Comparison of ENCODE assay signal across 9 mouse cellular contexts in the genomic region with DNA sequence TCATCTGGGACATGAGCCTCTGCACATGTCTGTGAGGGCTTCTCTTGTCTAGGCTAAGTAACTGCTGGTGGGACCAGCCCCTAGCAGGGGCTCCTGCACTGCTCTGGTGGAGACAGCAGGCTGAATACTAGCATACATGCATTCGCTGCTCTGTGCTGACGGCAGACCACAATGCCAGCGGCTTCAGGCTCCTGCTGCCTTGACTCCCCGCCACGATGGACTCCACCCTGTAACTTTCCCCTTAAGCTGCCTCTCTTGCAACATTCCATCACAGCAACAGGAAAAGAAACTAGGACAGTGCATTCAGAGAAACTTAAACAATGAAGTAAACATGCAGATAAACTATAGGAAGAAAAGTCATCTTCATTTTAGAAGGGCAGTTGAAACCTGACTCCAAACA.
"Had no signal": no experiment of that assay in that cellular context is flagged by ENCODE, and none has a peak within 500 bp of the region (broad histone marks: within the 10 kb centered on the region; RNA-seq: fewer than 3 reads in every experiment).

No protein-coding gene starts in this region.

- DNase-seq: lung, adult 2 months; lung, postnatal 14 days; lung, postnatal 36 days; midbrain, embryonic 14.5 days; retina, postnatal 1 day; right cerebral cortex, postnatal 14 days; thymus, adult 2 months; thymus, postnatal 25 days; thymus, postnatal 4 days had no signal
